Mouse (Mus musculus): ENCODE data around the gene Atad3a. TPM values are rescaled to one million over a fixed set of nuclear protein-coding genes. Genes with fewer than 3 reads are reported as not detected.

The Atad3a gene
- polyA plus RNA-seq, 1 experiment from 2014 or later, result 87.9 TPM

GRCm38 (mm10) chr4:155735788-155736187 is 25.1 kb downstream of the Atad3a start:
- peak overlapping the region; percentile 91 for H3K4me2 ChIP-seq (ENCODE audit: low read length)
- H3K36me3 ChIP-seq (ENCODE audit: control insufficient read depth, insufficient read depth, low read length), result peaks cover 9% of the 10 kb centered on the region
- 0 out of 2 replicates have a peak, but pooled peaks have one; percentile 2 for ATAC-seq
- no peaks in the 10 kb centered on the region for H3K27me3 ChIP-seq (ENCODE audit: control insufficient read depth, insufficient read depth, low read depth, low read length)
- peak overlapping the region; percentile 88 for H3K4me3 ChIP-seq (ENCODE audit: low read depth, low read length)
- H3K27ac ChIP-seq (ENCODE audit: low read length), result peak overlapping the region; percentile 96
- H3K4me1 ChIP-seq (ENCODE audit: control insufficient read depth, insufficient read depth, low read length), result peaks cover 26% of the 10 kb centered on the region
- peak overlapping the region; percentile 96 for H3K9ac ChIP-seq (ENCODE audit: low read depth, low read length)
- WGBS, result 61% methylated on average over 5 of the region's 5 CpGs
- H3K9me3 ChIP-seq (replicated peaks; ENCODE audit: control insufficient read depth, low read length, poor library complexity, severe bottlenecking), result no peaks in the 10 kb centered on the region

DNA sequence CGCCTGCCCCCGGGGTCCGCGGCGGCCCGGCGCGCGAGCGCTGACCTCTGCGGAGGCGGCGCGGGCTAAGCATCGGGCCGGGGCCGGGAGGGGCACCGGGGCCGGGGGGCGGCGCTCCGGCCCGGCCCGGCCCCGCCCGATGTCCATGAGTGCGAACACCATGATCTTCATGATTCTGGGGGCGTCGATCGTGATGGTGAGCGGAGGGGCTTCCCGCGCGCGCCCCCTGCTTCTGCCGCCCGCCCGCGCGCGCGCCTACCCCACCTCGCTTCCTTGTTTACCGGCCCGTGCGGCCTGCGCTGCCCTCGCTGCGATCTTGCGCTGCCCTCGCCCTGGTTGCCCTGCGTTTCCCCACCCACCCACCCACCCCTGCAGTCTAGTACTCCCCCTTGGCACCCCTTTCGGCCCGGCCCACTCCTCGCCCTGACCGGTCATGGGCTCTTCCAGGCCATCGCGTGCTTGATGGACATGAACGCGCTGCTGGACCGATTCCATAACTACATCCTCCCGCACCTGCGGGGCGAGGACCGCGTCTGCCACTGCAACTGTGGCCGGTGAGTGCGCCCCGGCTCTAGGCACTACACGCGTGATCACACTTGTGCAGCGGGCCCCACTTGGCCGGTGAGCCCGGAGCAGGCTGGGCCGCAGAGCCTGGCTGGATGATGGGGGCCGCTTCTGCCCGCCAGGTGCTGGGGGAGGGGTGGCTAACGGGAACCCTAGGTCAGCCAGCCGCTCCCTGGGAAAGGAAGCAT is 25.8 kb downstream of the Atad3a start:
- Histone ChIP-seq H3K27me3 (ENCODE audit: control insufficient read depth, insufficient read depth, low read depth, low read length) (no peaks in the 10 kb centered on the region), H3K4me3 (ENCODE audit: low read depth, low read length) (peak overlapping the region; percentile 88), H3K36me3 (ENCODE audit: control insufficient read depth, insufficient read depth, low read length) (peaks cover 8% of the 10 kb centered on the region), H3K9me3 (replicated peaks; ENCODE audit: control insufficient read depth, low read length, poor library complexity, severe bottlenecking) (no peaks in the 10 kb centered on the region), H3K4me2 (ENCODE audit: low read length) (peak overlapping the region; percentile 91), H3K9ac (ENCODE audit: low read depth, low read length) (peak overlapping the region; percentile 96), H3K27ac (ENCODE audit: low read length) (peak overlapping the region; percentile 96), H3K4me1 (ENCODE audit: control insufficient read depth, insufficient read depth, low read length) (peaks cover 26% of the 10 kb centered on the region)
- WGBS, result under 1% methylated on average over 45 of the region's 79 CpGs
- peak; percentile 62 for ATAC-seq

- peak; percentile 90 for ATAC-seq
- no peaks in the 10 kb centered on the region for H3K9me3 ChIP-seq (replicated peaks; ENCODE audit: control insufficient read depth, low read length, poor library complexity, severe bottlenecking)
- H3K27ac ChIP-seq (ENCODE audit: low read length), result peak within 1 kb of the TSS; percentile 96
- peak within 1 kb of the TSS; percentile 91 for H3K4me2 ChIP-seq (ENCODE audit: low read length)
- no peaks in the 10 kb centered on the region for H3K27me3 ChIP-seq (ENCODE audit: control insufficient read depth, insufficient read depth, low read depth, low read length)
- peak within 1 kb of the TSS; percentile 88 for H3K4me3 ChIP-seq (ENCODE audit: low read depth, low read length)
- H3K9ac ChIP-seq (ENCODE audit: low read depth, low read length), result peak within 1 kb of the TSS; percentile 96
- WGBS, result under 1% methylated on average over 22 of the region's 35 CpGs
- peaks cover 2% of the 10 kb centered on the region for H3K36me3 ChIP-seq (ENCODE audit: control insufficient read depth, insufficient read depth, low read length)
- H3K4me1 ChIP-seq (ENCODE audit: control insufficient read depth, insufficient read depth, low read length), result peaks cover 26% of the 10 kb centered on the region
Observed at GRCm38 (mm10) chr4:155734350-155734941, 26.4 kb downstream of the Atad3a start, which contains the start of gene Tmem240. Tmem240 (plus strand) TSS chr4:155734800.

- Histone ChIP-seq H3K4me3 (ENCODE audit: low read depth, low read length) (no peak overlapping the region), H3K9ac (ENCODE audit: low read depth, low read length) (no peak overlapping the region), H3K4me1 (ENCODE audit: control insufficient read depth, insufficient read depth, low read length) (peaks cover 26% of the 10 kb centered on the region), H3K36me3 (ENCODE audit: control insufficient read depth, insufficient read depth, low read length) (no peaks in the 10 kb centered on the region; the same call in 1 of the 2 replicates), H3K9me3 (replicated peaks; ENCODE audit: control insufficient read depth, low read length, poor library complexity, severe bottlenecking) (no peaks in the 10 kb centered on the region), H3K4me2 (ENCODE audit: low read length) (peak overlapping the region; percentile 91; the same call in 1 of the 2 replicates), H3K27me3 (ENCODE audit: control insufficient read depth, insufficient read depth, low read depth, low read length) (no peaks in the 10 kb centered on the region), H3K27ac (ENCODE audit: low read length) (no peak overlapping the region)
- ATAC-seq, result no peak
- 87% methylated on average over 10 of the region's 10 CpGs for WGBS
Observed at GRCm38 (mm10) chr4:155733267-155733666, 27.6 kb downstream of the Atad3a start.

GRCm38 (mm10) chr4:155727993-155728392 is 32.9 kb downstream of the Atad3a start:
- H3K27me3 ChIP-seq (ENCODE audit: control insufficient read depth, insufficient read depth, low read depth, low read length), result no peaks in the 10 kb centered on the region
- no peaks in the 10 kb centered on the region for H3K9me3 ChIP-seq (replicated peaks; ENCODE audit: control insufficient read depth, low read length, poor library complexity, severe bottlenecking)
- no peak overlapping the region for H3K4me2 ChIP-seq (ENCODE audit: low read length)
- WGBS, result 47% methylated on average over 2 of the region's 2 CpGs
- H3K36me3 ChIP-seq (ENCODE audit: control insufficient read depth, insufficient read depth, low read length), result peaks cover 3% of the 10 kb centered on the region
- no peaks in the 10 kb centered on the region; the same call in 1 of the 2 replicates for H3K4me1 ChIP-seq (ENCODE audit: control insufficient read depth, insufficient read depth, low read length)
- no peak for ATAC-seq
- H3K27ac ChIP-seq (ENCODE audit: low read length), result no peak overlapping the region
- H3K4me3 ChIP-seq (ENCODE audit: low read depth, low read length), result no peak overlapping the region
- H3K9ac ChIP-seq (ENCODE audit: low read depth, low read length), result no peak overlapping the region

DNA sequence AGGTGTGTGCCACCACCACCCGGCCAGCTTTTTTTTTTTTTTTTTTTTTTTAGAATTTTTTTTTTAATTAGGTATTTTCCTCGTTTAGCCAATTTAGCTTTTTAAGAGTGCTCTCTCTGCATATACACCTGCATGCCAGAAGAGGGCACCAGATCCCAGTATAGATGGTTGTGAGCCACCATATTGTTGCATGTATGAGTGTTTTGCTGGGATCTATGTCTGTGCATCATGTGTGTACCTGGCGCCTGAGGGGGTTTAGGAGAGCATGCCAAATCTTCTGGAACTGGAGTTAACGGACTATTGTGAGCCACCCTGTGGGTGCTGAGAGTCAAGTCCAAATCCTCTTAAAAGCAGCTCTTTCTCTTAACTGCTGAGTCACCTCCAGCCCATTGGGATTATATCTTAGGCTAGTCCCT is 39.2 kb downstream of the Atad3a start:
- no peak overlapping the region for H3K4me3 ChIP-seq (ENCODE audit: low read depth, low read length)
- H3K36me3 ChIP-seq (ENCODE audit: control insufficient read depth, insufficient read depth, low read length), result peaks cover 6% of the 10 kb centered on the region; the same call in 1 of the 2 replicates
- H3K4me2 ChIP-seq (ENCODE audit: low read length), result no peak overlapping the region
- no peak for ATAC-seq
- H3K4me1 ChIP-seq (ENCODE audit: control insufficient read depth, insufficient read depth, low read length), result no peaks in the 10 kb centered on the region
- no peaks in the 10 kb centered on the region for H3K27me3 ChIP-seq (ENCODE audit: control insufficient read depth, insufficient read depth, low read depth, low read length)
- 52% methylated on average over 4 of the region's 4 CpGs for WGBS
- H3K9me3 ChIP-seq (replicated peaks; ENCODE audit: control insufficient read depth, low read length, poor library complexity, severe bottlenecking), result no peaks in the 10 kb centered on the region
- no peak overlapping the region for H3K27ac ChIP-seq (ENCODE audit: low read length)
- H3K9ac ChIP-seq (ENCODE audit: low read depth, low read length), result no peak overlapping the region

GRCm38 (mm10) chr4:155710521-155711252 is 50.2 kb downstream of the Atad3a start:
- Histone ChIP-seq H3K4me1 (ENCODE audit: control insufficient read depth, insufficient read depth, low read length) (peaks cover 16% of the 10 kb centered on the region), H3K4me3 (ENCODE audit: low read depth, low read length) (no peak overlapping the region), H3K4me2 (ENCODE audit: low read length) (no peak overlapping the region), H3K27ac (ENCODE audit: low read length) (0 out of 2 replicates have a peak overlapping the region, but pooled peaks have one; percentile 28), H3K9ac (ENCODE audit: low read depth, low read length) (no peak overlapping the region), H3K36me3 (ENCODE audit: control insufficient read depth, insufficient read depth, low read length) (peaks cover under 1% of the 10 kb centered on the region; the same call in 1 of the 2 replicates), H3K9me3 (replicated peaks; ENCODE audit: control insufficient read depth, low read length, poor library complexity, severe bottlenecking) (no peaks in the 10 kb centered on the region), H3K27me3 (ENCODE audit: control insufficient read depth, insufficient read depth, low read depth, low read length) (no peaks in the 10 kb centered on the region)
- WGBS, result 57% methylated on average over 6 of the region's 6 CpGs
- ATAC-seq, result no peak

DNA sequence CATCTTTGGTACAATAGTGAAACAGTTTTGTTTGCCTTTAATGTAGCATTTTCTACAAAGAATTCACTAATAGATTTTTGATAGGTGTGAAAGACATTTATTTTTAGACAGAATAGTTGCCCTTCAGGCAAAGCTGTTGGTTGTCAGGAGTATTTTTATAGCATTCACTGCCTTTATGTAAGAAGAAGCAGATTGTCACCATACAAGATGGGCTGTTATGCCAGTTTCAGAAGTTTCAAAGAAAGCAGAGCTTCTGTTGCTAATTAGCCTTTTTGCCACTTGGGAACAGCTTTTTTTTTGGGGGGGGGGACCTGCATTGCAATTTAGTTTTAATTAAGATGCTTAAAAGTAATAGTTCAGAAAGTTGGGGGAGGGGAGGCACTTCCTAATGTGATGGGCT is 51.9 kb downstream of the Atad3a start:
- Histone ChIP-seq H3K27me3 (ENCODE audit: control insufficient read depth, insufficient read depth, low read depth, low read length) (no peaks in the 10 kb centered on the region), H3K27ac (ENCODE audit: low read length) (no peak overlapping the region), H3K4me2 (ENCODE audit: low read length) (no peak overlapping the region), H3K4me3 (ENCODE audit: low read depth, low read length) (no peak overlapping the region), H3K36me3 (ENCODE audit: control insufficient read depth, insufficient read depth, low read length) (no peaks in the 10 kb centered on the region), H3K9me3 (replicated peaks; ENCODE audit: control insufficient read depth, low read length, poor library complexity, severe bottlenecking) (no peaks in the 10 kb centered on the region), H3K9ac (ENCODE audit: low read depth, low read length) (no peak overlapping the region), H3K4me1 (ENCODE audit: control insufficient read depth, insufficient read depth, low read length) (peaks cover 21% of the 10 kb centered on the region)
- no peak for ATAC-seq
